Mouse (Mus musculus) embryonic facial prominence, embryonic 13.5 days (tissue): Measurements from ENCODE around the gene Tasp1. TPM values are rescaled to one million over a fixed set of nuclear protein-coding genes. Genes with fewer than 3 reads are reported as not detected.
"Not testable (repeated sequence)": the region's sequence is repeated elsewhere in the genome, so short reads cannot be mapped to it uniquely, and the experiment has no call there.

Source experiments
- ATAC-seq: fragments of 200-750 bp; cut with Nextera tagmentation; 2 replicates; pipeline ENCODE4 v1.8.0; 2017; ENCODE audit warnings: low read depth; ENCODE audit not compliant: insufficient number of reproducible peaks, insufficient read depth, low FRiP score, low TSS enrichment
- H3K27ac ChIP-seq: fragments of 300-500 bp; sonication (generic); 2 replicates; pipeline ENCODE4 v1.5.1; 2015; ENCODE audit warnings: moderate library complexity, mild to moderate bottlenecking, inconsistent platforms
- H3K27me3 ChIP-seq: fragments of 300-500 bp; sonication (generic); 2 replicates; pipeline ENCODE4 v1.6.1; 2015; ENCODE audit warnings: mild to moderate bottlenecking, inconsistent platforms
- H3K36me3 ChIP-seq: fragments of 300-500 bp; sonication (generic); 2 replicates; pipeline ENCODE4 v1.6.1; 2015; ENCODE audit warnings: mild to moderate bottlenecking, inconsistent platforms
- H3K4me1 ChIP-seq: fragments of 300-500 bp; sonication (generic); 2 replicates; pipeline ENCODE4 v1.6.1; 2015; ENCODE audit warnings: inconsistent platforms
- H3K4me2 ChIP-seq: fragments of 300-500 bp; sonication (generic); 2 replicates; pipeline ENCODE4 v1.6.1; 2015; ENCODE audit warnings: moderate library complexity, mild to moderate bottlenecking, inconsistent platforms
- H3K4me3 ChIP-seq: fragments of 300-500 bp; sonication (generic); 2 replicates; pipeline ENCODE4 v1.5.1; 2015; ENCODE audit warnings: mild to moderate bottlenecking, inconsistent platforms
- H3K9ac ChIP-seq: fragments of 300-500 bp; sonication (generic); 2 replicates; pipeline ENCODE4 v1.6.1; 2015; ENCODE audit warnings: mild to moderate bottlenecking, inconsistent platforms
- H3K9me3 ChIP-seq: fragments of 300-500 bp; sonication (generic); 2 replicates; pipeline ENCODE4 v1.6.1; 2016; ENCODE audit warnings: inconsistent platforms
- WGBS: fragments of 180-500 bp; shearing (Covaris S2); methylation state at CpG from one replicate; pipeline ENCODE4 v1.1.7; 2015; ENCODE audit warnings: mixed read lengths; 5-methylcytosine and 5-hydroxymethylcytosine counted together
- polyA plus RNA-seq: library from polyadenylated mRNA; unstranded; fragments of >200 nt; fragmentation: Nextera tagmentation; extraction: Ambion mirVana; gene quantifications from 2 replicates; pipeline ENCODE4 v1.2.1, GENCODE M21; 2015

Tasp1 gene
- polyA plus RNA-seq, 1 experiment from 2014 or later = 23.9 TPM

- no peak overlapping the region for H3K4me3 ChIP-seq
- 90% methylated on average over 2 of the region's 2 CpGs for WGBS
- no peak for ATAC-seq
- H3K27me3 ChIP-seq = no peaks in the 10 kb centered on the region
- H3K9me3 ChIP-seq = no peaks in the 10 kb centered on the region
- no peak overlapping the region for H3K4me2 ChIP-seq
- no peak overlapping the region for H3K27ac ChIP-seq
- H3K4me1 ChIP-seq = no peaks in the 10 kb centered on the region
- H3K36me3 ChIP-seq = peaks cover 29% of the 10 kb centered on the region
- no peak overlapping the region for H3K9ac ChIP-seq
Measured at GRCm38 (mm10) chr2:140042522-140043131, 24.0 kb downstream of the Tasp1 start.

- Histone ChIP-seq H3K27me3 (no peaks in the 10 kb centered on the region), H3K36me3 (peaks cover 29% of the 10 kb centered on the region), H3K9ac (no peak overlapping the region), H3K4me1 (no peaks in the 10 kb centered on the region), H3K9me3 (no peaks in the 10 kb centered on the region), H3K4me2 (no peak overlapping the region), H3K27ac (no peak overlapping the region), H3K4me3 (no peak overlapping the region)
- 94% methylated on average over 10 of the region's 10 CpGs for WGBS
- ATAC-seq = no peak
Measured at GRCm38 (mm10) chr2:140042081-140042480, 24.5 kb downstream of the Tasp1 start.

- H3K9me3 ChIP-seq = no peaks in the 10 kb centered on the region
- no peak overlapping the region for H3K9ac ChIP-seq
- H3K4me3 ChIP-seq = no peak overlapping the region
- ATAC-seq = no peak
- no peak overlapping the region for H3K4me2 ChIP-seq
- H3K4me1 ChIP-seq = no peaks in the 10 kb centered on the region
- no peaks in the 10 kb centered on the region for H3K27me3 ChIP-seq
- H3K36me3 ChIP-seq = peaks cover 24% of the 10 kb centered on the region
- WGBS = 91% methylated on average over 2 of the region's 2 CpGs
- H3K27ac ChIP-seq = no peak overlapping the region
Measured at GRCm38 (mm10) chr2:140037459-140037858, 29.1 kb downstream of the Tasp1 start.

GRCm38 (mm10) chr2:140036854-140037253 lies 29.8 kb downstream of the Tasp1 start:
- Histone ChIP-seq H3K27ac (no peak overlapping the region), H3K9ac (no peak overlapping the region), H3K4me1 (no peaks in the 10 kb centered on the region), H3K9me3 (no peaks in the 10 kb centered on the region), H3K36me3 (peaks cover 21% of the 10 kb centered on the region), H3K4me3 (no peak overlapping the region), H3K4me2 (no peak overlapping the region), H3K27me3 (no peaks in the 10 kb centered on the region)
- ATAC-seq = no peak

- H3K27ac ChIP-seq = no peak overlapping the region
- ATAC-seq = no peak
- WGBS = 53% methylated on average over 4 of the region's 4 CpGs
Measured at GRCm38 (mm10) chr2:140024937-140025336, 41.7 kb downstream of the Tasp1 start.

GRCm38 (mm10) chr2:140007406-140007805 lies 59.2 kb downstream of the Tasp1 start:
- no peaks in the 10 kb centered on the region for H3K4me1 ChIP-seq

More at GRCm38 (mm10) chr2:140024937-140025336, 41.7 kb downstream of the Tasp1 start:
- Histone ChIP-seq H3K9ac (no peak overlapping the region), H3K27me3 (no peaks in the 10 kb centered on the region), H3K36me3 (peaks cover 25% of the 10 kb centered on the region), H3K4me3 (no peak overlapping the region), H3K4me2 (no peak overlapping the region), H3K9me3 (no peaks in the 10 kb centered on the region), H3K4me1 (no peaks in the 10 kb centered on the region)

GRCm38 (mm10) chr2:139998170-139998569 lies 68.4 kb downstream of the Tasp1 start:
- 94% methylated on average over 2 of the region's 2 CpGs for WGBS
- no peak overlapping the region for H3K4me3 ChIP-seq

More at GRCm38 (mm10) chr2:140007406-140007805, 59.2 kb downstream of the Tasp1 start:
- no peak overlapping the region for H3K9ac ChIP-seq
- no peak overlapping the region for H3K4me3 ChIP-seq
- no peaks in the 10 kb centered on the region for H3K9me3 ChIP-seq
- no peak overlapping the region for H3K27ac ChIP-seq
- 95% methylated on average over 3 of the region's 3 CpGs for WGBS
- peaks cover 3% of the 10 kb centered on the region; the same call in 1 of the 2 replicates for H3K36me3 ChIP-seq
- no peaks in the 10 kb centered on the region for H3K27me3 ChIP-seq
- ATAC-seq = no peak
- no peak overlapping the region for H3K4me2 ChIP-seq

GRCm38 (mm10) chr2:139989907-139990306 lies 76.7 kb downstream of the Tasp1 start:
- not testable (repeated sequence) for H3K4me2 ChIP-seq, H3K27ac ChIP-seq, H3K9ac ChIP-seq, ATAC-seq, H3K4me1 ChIP-seq, H3K27me3 ChIP-seq, H3K4me3 ChIP-seq, H3K9me3 ChIP-seq
- 91% methylated on average over 1 of the region's 1 CpGs for WGBS
- H3K36me3 ChIP-seq = peaks cover 12% of the 10 kb centered on the region

More at GRCm38 (mm10) chr2:139998170-139998569, 68.4 kb downstream of the Tasp1 start:
- H3K27ac ChIP-seq = no peak overlapping the region
- ATAC-seq = no peak
- peaks cover 5% of the 10 kb centered on the region; the same call in 1 of the 2 replicates for H3K36me3 ChIP-seq
- no peaks in the 10 kb centered on the region for H3K27me3 ChIP-seq
- no peaks in the 10 kb centered on the region for H3K4me1 ChIP-seq
- H3K9ac ChIP-seq = no peak overlapping the region
- no peaks in the 10 kb centered on the region for H3K9me3 ChIP-seq
- no peak overlapping the region for H3K4me2 ChIP-seq

GRCm38 (mm10) chr2:139967451-139967850 lies 99.2 kb downstream of the Tasp1 start:
- no peaks in the 10 kb centered on the region for H3K9me3 ChIP-seq
- no peak overlapping the region for H3K27ac ChIP-seq
- H3K9ac ChIP-seq = no peak overlapping the region
- no peak for ATAC-seq
- no peaks in the 10 kb centered on the region for H3K36me3 ChIP-seq
- 78% methylated on average over 2 of the region's 2 CpGs for WGBS
- H3K27me3 ChIP-seq = no peaks in the 10 kb centered on the region
- H3K4me3 ChIP-seq = no peak overlapping the region
- no peaks in the 10 kb centered on the region for H3K4me1 ChIP-seq
- no peak overlapping the region for H3K4me2 ChIP-seq

- Histone ChIP-seq H3K9me3 (no peaks in the 10 kb centered on the region), H3K4me3 (no peak overlapping the region), H3K27me3 (no peaks in the 10 kb centered on the region), H3K4me1 (no peaks in the 10 kb centered on the region), H3K9ac (no peak overlapping the region), H3K27ac (no peak overlapping the region), H3K36me3 (no peaks in the 10 kb centered on the region), H3K4me2 (no peak overlapping the region)
- ATAC-seq = no peak
- 55% methylated on average over 3 of the region's 3 CpGs for WGBS
Measured at GRCm38 (mm10) chr2:139966288-139966687, 100.3 kb downstream of the Tasp1 start.

GRCm38 (mm10) chr2:139948843-139949242 lies 117.8 kb downstream of the Tasp1 start:
- Histone ChIP-seq H3K27ac (no peak overlapping the region), H3K36me3 (no peaks in the 10 kb centered on the region), H3K9ac (no peak overlapping the region), H3K4me3 (no peak overlapping the region), H3K4me1 (0 out of 2 replicates have a peak, but pooled peaks cover 3% of the 10 kb centered on the region), H3K27me3 (no peaks in the 10 kb centered on the region), H3K9me3 (no peaks in the 10 kb centered on the region), H3K4me2 (no peak overlapping the region)
- ATAC-seq = no peak
- WGBS = 59% methylated on average over 1 of the region's 1 CpGs

GRCm38 (mm10) chr2:139937581-139937980 lies 129.0 kb downstream of the Tasp1 start:
- Histone ChIP-seq H3K27me3 (no peaks in the 10 kb centered on the region), H3K36me3 (peaks cover 7% of the 10 kb centered on the region; the same call in 1 of the 2 replicates), H3K4me2 (no peak overlapping the region), H3K4me1 (peaks cover 13% of the 10 kb centered on the region), H3K9me3 (no peaks in the 10 kb centered on the region), H3K9ac (no peak overlapping the region), H3K4me3 (no peak overlapping the region), H3K27ac (no peak overlapping the region)
- ATAC-seq = no peak
- WGBS = 89% methylated on average over 2 of the region's 2 CpGs
